Mouse (Mus musculus) MEL-GATA-1-ER (cell line): ENCODE measurements around the gene Tmem145.

Source experiments
- DNase-seq: peaks from one replicate; pipeline ENCODE4 v3.0.0-alpha.2; 2012; ENCODE audit warnings: low read depth; ENCODE audit errors: extremely low read depth

Gene Tmem145

DNA sequence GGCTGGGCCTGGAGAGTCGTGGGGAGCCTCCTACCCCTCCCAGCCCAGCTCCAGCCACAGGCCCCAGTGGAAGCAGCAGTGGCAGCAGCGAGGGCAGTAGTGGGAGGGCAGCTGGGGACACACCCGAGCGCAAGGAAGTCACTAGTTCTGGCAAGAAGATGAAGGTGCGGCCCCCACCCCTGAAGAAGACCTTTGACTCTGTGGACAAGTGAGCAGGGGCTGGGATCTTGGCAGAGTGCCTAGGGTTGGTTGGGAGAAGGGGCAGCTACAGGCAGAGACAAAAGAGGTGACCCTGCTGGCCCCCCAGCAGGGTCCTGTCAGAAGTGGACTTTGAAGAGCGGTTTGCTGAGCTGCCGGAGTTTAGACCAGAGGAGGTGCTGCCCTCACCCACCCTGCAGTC is 13.8 kb upstream of the Tmem145 start:
- no peak for DNase-seq

DNA sequence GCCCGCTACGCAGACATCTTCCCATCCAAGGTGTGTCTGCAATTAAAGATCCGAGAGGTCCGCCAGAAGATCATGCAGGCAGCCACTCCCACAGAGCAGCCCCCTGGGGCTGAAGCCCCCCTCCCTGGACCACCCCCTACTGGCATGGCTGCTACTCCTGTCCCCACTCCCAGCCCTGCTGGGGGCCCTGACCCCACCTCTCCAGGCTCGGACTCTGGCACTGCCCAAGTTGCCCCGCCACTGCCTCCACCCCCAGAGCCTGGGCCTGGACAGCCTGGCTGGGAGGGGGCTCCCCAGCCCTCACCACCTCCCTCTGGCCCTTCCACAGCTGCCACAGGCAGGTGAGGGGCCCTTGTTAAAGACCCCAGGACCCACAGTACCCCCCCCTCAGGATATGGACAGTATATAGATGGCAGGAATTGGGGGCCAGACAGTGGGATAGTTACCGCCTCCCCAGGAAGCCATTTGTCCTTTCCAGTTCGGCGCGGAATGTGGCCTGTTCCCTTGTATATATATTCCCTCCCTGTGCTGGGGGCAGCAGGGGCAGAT is 12.6 kb upstream of the Tmem145 start:
- DNase-seq: no peak

DNA sequence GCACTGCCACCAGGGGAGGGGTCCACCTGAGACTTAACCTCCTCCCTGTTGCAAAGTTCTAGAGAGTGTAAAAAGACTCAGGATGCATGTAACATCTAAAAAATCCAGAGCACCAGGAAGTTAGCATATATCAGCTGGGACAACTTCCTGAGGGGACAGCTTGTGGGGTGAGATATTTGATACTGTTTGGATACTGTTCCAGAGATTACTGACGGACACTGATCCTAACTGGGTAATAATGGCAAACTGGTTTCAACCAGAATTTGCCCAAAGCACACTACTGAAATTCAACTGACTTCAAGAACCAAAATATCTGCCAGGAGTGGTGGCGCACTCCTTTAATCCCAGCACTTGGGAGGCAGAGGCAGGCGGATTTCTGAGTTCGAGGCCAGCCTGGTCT is 11.4 kb upstream of the Tmem145 start:
- DNase-seq: no peak

DNA sequence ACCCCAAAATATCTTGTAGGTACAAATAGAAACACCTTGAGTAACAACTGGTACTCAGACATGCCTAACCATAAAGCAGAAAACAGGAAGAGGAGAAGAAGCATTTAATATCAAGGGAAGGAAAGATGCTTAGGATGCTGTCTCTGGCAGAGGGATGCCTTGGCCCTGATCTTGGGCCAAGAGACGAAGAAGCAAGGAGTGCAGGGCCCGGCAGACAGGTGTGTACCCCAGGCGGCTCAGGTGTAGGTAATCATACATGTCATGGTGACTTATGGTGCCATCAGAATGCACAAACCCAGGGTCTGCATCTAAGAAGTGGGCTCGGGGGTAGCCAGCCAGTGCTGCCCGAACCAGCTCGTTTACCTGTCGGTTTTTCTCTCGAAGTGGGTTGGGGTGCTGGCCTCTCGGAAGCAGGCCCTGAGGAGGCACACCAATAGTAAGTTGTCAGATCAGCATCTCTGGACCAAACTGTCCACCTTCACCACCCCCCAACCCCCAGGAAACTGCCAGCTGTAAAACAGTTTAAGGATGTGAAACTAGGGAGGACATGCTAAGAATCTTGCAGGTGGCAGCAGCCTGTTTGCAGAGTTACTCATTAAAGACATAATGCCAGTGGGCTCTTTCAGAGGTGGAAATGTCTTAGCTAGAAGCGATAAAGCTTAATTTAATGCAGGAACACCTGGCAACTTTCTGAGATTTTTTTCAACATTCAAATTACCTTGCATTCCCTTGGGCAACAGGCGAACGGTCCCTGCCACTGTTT is 10.8 kb upstream of the Tmem145 start:
- DNase-seq: no peak

DNA sequence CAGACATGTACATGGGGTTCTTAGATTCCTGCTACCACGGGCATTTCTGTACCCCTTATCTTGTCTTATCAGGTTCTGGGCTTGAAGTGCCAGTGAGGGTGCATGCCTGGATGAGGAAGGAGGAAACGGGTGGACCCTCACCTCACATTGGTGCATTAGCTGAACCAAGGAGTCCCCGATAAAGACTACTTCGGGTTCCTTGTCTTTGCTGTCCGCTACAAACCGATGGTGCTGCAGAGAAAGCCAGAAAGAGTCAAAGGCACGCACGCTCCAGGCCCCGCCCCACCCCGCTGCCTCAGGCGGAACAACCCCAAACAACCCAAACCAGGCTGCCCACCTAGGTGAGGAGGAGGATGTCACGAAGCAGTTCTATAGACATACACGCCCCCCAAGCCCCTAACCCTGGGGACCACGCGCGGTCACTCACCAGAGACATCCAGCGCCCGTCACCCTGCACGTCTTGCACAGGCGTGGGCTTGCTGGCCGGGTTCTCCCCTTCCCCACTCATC is 8.9 kb upstream of the Tmem145 start:
- no peak for DNase-seq

DNA sequence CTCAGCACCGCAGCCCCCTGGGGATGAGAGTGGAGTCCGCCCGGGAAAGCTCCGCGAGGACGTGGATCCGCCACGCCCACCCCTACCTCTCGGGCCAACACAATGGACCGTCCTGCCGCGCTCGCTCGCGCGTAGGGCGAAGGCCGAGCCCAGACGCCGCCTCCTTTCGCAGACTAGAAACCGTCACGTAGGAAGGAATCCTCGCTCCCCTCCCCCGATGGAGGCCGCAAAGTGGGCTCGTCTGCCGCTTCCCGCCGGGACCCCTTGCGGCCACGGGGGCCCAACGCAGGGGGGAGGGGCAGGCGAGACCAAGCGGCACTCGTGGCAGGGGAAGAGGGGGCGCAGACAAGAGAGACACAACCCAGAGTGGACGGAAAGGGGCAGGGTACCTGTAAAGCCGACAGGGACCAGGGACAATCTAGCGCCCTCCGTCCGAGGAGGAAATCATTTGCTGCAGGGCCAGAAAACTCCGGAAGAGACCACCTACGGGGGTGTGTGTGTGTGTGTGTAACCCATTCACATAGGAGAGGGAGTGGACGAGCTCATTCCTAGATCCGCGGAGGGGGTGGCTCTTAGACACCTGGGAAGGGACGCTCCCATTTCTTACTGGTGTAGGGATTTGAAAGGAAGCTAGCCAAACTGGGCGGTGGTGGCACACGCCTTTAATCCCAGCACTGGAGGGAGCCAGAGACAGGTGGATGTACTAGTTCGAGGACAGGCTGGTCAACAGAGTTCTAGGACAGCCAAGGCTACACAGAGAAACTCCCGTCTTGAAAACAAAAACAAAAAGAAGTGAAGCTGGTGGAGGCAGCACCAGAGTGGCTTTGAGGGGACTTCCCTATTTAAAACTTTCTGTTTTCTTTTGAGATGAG is 8.2 kb upstream of the Tmem145 start, which contains the start of gene Pafah1b3:
TSS of gene Pafah1b3 (minus strand) at position 533 of the 872 bp plus-strand sequence.
- DNase-seq: peak; percentile 95

DNA sequence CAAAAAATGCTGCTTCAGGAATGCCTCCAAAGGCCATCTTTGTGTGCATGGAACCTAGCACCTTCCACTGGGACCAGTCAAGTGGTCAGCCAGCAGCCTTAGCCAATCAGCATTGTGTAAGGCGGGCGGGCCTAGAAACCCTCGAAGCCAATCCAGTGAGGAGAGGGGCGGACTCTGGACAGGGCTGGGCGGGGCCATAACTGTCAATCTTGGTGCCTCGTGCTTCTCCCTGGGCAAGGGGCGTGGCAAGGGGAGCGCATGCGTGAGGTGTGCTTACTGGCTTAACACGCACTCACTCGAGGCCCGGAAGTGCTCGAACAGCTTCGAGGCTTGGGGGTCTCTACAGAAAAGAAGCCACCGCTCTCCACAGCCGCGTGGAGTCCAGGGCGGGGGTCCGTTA is 4.8 kb upstream of the Tmem145 start, which contains the start of gene Prr19:
TSS of gene Prr19 (plus strand) at position 349 of the 400 bp plus-strand sequence.
- DNase-seq: no peak

DNA sequence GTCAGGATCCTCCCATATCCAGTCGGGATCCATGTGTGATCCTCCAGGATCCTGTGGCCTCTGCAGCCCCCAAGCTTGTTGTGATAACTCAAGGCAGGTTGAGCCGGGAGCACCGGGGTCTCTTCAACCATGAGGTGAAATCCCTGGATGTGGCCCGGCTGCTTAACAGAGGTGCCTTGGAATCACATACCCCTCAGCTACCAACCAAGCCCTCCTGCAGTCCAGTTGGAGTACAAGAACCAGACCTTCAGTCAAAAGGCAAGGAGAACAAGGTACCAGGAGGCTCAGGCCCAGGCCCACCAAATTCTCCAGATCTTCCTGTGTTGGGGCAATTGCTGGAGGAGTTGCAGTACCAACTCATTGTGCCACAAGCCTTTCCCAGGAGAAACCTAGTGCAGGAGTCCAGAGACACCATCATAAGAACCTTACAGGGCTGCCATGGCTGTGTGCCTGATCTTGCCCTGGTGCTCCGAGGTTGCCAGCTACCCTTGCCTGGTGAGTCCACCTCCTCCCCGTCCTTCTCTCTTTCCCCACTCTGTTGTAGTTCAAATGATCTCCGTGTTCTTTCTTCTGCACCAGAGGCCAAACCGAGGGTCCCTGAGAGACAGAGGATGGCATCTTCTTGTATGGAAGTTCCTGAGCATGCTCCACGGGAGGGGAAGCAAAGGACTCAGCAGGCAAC is 2.8 kb upstream of the Tmem145 start:
- no peak for DNase-seq

DNA sequence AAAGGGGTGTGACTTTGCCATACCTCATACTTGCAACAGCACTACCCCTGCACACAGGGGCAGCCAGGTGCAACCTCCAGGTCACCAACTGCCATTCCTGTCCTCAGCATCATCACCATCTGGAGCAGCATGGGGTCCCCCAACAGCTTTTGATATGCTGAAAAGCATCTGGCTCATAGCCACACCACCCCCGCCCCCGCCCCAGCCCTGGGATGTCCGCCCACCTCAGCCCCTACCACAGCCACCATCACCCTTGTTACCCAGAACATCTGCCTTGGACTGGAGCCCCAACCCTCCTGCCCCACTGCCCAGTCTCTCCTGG is 2.3 kb upstream of the Tmem145 start:
- no peak for DNase-seq

DNA sequence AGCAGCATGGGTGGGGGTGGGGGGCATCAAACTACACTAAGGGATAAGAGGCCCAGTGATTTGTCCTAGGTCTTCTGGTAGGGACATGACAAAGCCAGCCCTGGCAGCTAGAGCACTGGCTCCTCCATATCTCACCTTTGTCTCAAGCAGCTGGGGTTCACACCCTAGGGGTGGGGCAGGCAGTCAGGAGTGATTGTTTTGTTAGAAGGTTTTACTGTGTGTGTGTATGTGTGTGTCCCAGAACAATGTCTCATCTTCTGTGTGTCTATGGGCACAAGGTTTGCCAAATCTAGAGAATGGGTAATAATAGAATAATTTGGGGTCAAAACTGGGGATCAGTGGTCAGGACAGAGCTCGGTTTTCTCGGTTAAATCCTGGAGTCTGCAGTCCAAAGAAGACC is 425 bp upstream of the Tmem145 start:
- no peak for DNase-seq

DNA sequence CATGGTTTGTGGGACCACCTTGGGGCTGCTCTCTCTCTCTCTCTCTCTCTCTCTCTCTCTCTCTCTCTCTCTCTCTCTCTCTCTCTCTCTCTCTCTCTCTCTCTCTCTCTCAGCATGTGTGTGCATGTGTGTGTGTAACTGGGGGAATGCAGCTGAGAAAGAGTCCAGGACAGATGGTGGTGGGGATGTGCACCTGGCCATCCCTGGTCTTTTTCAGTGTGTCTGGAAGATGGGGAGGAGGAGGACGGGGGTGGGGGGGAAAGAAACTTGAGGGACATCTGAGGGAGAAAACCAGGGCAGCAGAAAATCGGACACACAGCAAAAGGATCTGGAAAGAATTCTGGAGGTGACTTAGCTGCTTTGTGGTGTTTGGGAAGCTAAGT is 699 bp downstream of the Tmem145 start:
- DNase-seq: no peak

DNA sequence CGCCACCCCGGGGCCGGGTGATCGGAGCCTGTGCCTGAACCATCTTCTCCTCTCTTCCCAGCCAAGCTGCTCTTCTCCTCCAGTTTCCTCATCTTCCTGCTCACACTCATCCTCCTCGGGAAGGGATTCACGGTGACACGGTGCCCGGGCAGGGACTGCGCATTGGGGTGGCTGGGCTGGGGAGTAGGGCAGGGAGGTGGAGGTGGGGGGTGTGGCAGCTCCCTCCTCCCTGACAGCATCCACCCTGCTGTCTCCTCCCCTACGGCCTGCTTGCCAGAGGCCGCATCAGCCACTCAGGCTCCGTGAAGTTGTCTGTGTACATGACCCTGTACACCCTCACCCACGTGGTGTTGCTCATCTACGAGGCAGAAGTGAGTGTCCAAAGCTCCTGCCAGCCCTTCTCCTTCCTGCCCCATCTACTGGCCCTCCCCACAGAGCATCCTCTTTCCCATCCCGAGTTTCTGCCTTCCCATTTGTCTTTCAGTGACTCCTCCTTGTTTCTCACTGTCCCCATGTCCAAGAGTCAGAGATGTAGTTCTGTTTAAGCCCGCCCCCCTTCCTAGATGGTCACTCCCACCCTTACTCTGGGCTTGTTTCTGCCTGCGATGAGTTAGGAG is 2.9 kb downstream of the Tmem145 start:
- DNase-seq: no peak

DNA sequence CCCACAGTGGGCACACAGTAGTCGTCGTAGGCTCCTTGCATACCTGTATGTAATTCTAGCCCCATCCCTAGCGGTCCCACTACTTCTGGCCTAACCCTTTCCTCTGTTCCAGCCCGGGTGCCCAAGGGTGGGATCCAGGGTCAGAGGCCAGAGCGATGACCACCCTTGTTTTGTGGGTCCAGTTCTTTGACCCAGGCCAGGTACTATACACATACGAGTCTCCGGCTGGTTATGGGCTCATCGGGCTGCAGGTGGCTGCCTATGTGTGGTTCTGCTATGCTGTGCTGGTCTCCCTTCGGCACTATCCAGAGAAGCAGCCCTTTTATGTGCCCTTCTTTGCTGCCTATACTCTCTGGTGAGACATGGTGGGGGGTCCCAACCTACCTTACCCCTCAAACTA is 3.5 kb downstream of the Tmem145 start:
- DNase-seq: no peak

DNA sequence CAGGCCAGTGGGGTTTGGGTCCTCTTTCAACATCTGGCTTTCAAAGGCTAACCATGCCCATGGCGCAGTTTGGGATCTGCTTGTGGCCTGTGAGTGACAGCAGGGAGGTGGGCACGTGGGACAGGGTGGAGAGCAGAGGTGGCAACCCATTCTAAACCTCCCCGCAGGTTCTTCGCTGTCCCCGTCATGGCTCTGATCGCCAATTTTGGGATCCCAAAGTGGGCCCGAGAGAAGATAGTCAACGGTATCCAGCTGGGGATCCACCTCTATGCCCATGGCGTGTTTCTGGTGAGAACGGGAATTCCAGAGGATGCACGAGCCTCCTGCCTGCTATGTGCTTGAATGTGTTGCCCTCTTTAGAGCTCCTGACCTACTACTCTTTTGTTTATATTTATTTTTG is 5.3 kb downstream of the Tmem145 start:
- DNase-seq: no peak

DNA sequence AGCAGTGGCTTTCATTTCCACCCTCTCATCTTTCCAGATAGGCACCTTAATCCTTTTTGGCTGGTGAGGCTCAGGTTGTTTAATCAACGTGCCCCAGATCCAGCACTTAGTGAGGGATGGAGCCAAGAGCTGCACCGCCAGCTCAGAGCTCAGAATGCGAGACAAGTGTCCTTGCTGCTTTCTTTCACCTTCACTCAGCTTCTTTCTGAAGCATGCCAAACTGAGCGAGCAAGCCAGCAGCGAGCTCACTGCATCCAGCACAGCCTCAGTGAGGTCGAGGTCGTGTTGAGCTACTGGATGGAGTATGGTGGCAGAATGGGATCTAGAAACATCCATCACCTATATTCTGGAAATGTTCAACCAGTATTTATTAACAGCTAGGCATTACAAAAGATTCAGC is 7.4 kb downstream of the Tmem145 start:
- no peak for DNase-seq

DNA sequence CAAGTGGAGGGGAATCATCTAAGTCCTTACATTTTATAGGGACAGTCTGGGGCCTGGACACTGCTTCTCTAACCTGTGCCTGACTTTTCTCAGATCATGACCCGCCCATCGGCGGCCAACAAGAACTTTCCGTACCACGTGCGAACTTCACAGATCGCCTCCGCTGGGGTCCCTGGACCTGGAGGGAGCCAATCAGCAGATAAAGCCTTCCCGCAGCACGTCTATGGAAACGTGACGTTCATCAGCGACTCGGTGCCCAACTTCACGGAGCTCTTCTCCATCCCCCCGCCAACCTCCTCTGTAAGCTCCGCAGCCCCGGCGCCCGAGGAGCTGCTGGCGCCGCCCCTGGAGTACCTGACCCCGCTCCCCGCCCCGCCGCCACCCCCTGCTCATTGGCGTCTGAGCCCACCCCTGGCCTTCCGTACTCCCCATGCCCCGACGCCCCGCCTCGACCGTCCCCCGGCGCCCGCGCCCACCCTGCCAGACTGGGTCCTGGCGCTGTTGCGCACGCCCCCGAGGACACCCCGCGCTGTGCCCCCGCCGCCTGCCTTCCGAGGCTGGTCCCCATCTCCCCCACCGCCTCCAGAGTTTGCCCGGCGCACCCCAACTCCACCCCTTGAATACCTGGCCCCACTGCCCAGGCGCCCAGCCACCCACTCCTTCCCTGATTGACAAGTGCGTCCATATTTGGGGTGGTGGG is 8.8 kb downstream of the Tmem145 start:
- no peak for DNase-seq

DNA sequence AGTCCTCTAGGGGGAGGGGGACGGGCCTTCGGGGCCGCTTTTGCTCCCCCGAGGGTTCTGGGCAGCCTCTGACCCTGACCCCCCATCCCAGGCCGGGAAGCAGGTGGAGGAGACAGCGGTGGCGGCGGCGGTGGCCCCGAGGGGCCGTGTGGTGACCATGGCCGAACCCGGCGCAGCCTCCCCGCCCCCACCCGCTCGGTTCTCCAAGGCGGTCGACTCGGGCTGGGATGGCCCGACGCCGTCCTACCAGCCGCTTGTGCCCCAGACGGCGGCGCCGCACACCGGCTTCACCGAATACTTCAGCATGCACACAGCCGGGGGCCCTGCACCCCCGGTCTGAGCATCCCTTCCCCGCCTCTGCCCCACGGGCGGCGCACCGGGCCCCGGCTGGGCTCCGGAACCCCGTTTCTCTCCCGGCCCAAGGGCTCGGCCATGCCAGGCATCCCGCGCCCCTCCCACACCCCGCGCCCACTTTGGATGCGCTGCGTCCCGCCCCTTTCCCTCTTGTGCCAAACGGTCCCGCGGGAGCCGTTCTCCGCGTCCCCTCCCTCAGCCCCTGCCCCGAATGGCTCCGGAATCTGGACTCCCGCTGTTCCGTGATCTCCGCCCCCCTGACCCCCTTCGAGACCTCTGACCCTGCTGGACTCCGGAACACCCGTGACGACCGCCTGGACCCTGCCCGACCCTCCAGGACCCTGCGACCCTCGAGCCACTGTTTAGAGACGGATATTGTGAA is 9.6 kb downstream of the Tmem145 start:
- DNase-seq: no peak

DNA sequence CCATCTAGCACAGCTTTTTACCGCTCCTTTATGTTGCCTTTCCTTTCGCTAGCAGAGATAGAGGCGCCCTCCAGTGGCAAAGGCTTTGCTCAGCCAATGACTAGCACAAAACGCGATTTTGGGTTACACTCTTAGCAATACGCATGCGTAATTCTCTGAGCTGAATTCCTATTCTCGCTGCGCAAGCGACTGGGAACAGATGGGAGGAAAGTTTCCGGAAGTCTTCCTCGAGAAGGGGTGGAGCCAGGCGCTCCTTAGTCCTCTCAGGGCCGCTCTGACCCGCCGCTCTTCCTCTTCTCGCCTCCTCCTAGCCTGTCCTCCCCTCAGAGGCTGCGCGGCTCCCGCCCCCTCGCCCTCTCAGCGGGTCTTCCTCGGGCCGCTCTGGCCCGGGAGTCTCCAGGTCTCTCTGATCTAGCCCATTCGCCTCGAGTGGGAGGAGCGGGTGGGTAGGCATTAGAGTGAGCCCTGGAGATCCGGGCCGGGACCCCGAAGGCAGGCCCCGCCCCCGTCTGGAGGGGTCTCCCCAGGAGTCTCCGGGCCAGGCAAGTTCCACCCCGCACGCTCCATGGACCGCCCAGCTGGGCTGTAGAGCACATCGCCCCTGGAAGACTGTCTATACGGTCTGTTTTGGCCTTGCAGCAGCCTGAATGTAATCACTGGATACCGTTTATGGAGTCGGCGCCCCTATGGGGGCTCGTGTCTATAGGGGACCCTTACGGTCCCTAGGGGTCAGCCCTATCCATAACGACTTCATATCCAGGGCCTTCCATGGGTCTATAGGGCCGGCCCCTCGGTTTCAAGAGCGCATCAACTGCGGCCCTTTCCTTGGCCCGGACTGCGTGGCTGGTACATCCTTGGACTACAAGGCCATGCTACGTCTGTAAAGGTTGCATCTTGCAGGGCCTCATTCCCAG is 10.9 kb downstream of the Tmem145 start, which contains the start of gene Megf8:
TSS of gene Megf8 (plus strand) at position 633 of the 914 bp plus-strand sequence.
- DNase-seq: peak; percentile 99
